In genomic region chr4:9015528-9016503, GRCm38 (mm10) we compare ENCODE assay signal across 9 mouse cellular contexts.
DNase-seq lines count a peak whose midpoint lies in the region; ATAC-seq and TF ChIP-seq lines count a peak whose summit lies in the region.
"Had no signal": no experiment of that assay in that cellular context is flagged by ENCODE, and none has a peak within 500 bp of the region (broad histone marks: within the 10 kb centered on the region; RNA-seq: fewer than 3 reads in every experiment).

No protein-coding gene starts in this region.

- intact Hi-C loops in gastrocnemius, adult 2 months (cut with DNase I): no loop called here

- ATAC-seq in liver, embryonic 12.5 days: peak; percentile 71

- TF ChIP-seq POLR2A in myocyte (IDR thresholded peaks at IDR 0.05; ENCODE audit: insufficient read length, low read depth): no peak

- H3K27me3 ChIP-seq in liver, embryonic 12.5 days (replicated peaks): no peaks in the 10 kb centered on the region
- H3K27me3 ChIP-seq in myocyte (ENCODE audit: control insufficient read depth, insufficient read depth, insufficient read length): no peaks in the 10 kb centered on the region

- H3K9me3 ChIP-seq in liver, embryonic 12.5 days (replicated peaks): no peaks in the 10 kb centered on the region
- H3K9me3 ChIP-seq: G1E had no signal

- H3K4me1 ChIP-seq in liver, embryonic 12.5 days: peaks cover 5% of the 10 kb centered on the region

- no peak overlapping the region for H3ac ChIP-seq in myocyte (ENCODE audit: control insufficient read depth, insufficient read length)

- WGBS in liver, embryonic 12.5 days (ENCODE audit: insufficient replicate concordance): 18% methylated on average over 14 of the region's 14 CpGs

- no peak overlapping the region for H3K9ac ChIP-seq in liver, embryonic 12.5 days

- peak overlapping the region; percentile 40 for H3K4me3 ChIP-seq in gastrocnemius, adult 2 months
- no peak overlapping the region for H3K4me3 ChIP-seq in liver, embryonic 12.5 days
- H3K4me3 ChIP-seq in myocyte: no peak overlapping the region

- no peak for TF ChIP-seq CTCF in gastrocnemius, adult 2 months (IDR thresholded peaks at IDR 0.05)

- no peaks in the 10 kb centered on the region for H3K36me3 ChIP-seq in liver, embryonic 12.5 days
- H3K36me3 ChIP-seq in myocyte (ENCODE audit: control insufficient read depth, insufficient read depth): no peaks in the 10 kb centered on the region
- H3K36me3 ChIP-seq: G1E had no signal

- H3K79me2 ChIP-seq in myocyte (ENCODE audit: control insufficient read depth, insufficient read depth): no peaks in the 10 kb centered on the region

- H3K27ac ChIP-seq in gastrocnemius, adult 2 months: peak overlapping the region; percentile 79
- H3K27ac ChIP-seq in liver, embryonic 12.5 days: peak overlapping the region; percentile 53; the same call in 1 of the 2 replicates

- H3K4me2 ChIP-seq in liver, embryonic 12.5 days: no peak overlapping the region
- H3K4me2 ChIP-seq in myocyte (ENCODE audit: low read depth): peak overlapping the region; percentile 27

- DNase-seq in gastrocnemius, adult 2 months: peak; percentile 46
- DNase-seq in gastrocnemius, postnatal 25 days: no peak
- DNase-seq in cerebellum, postnatal 10 days: peak; percentile 74 to 79
- DNase-seq in heart, postnatal 4 days: peak; percentile 51
- DNase-seq in spleen, adult 18-20 months: no peak
- no peak for DNase-seq in right cerebral cortex, postnatal 14 days

TF ChIP-seq in myocyte, 11 proteins besides CTCF, POLR2A, EP300 and RAD21:
- TF ChIP-seq MYOD1 (IDR thresholded peaks at IDR 0.05; ENCODE audit: control insufficient read depth in 1 of 3, insufficient read length in 2 of 3, low read depth in 2 of 3): no peak
- TF ChIP-seq MYOG (IDR thresholded peaks at IDR 0.05; ENCODE audit: control insufficient read depth in 1 of 3, insufficient read depth in 1 of 3, insufficient read length in 2 of 3, low read depth in 2 of 3): no peak
- TF ChIP-seq POLR2AphosphoS2 (IDR thresholded peaks at IDR 0.05; ENCODE audit: insufficient read length, low read depth): no peak
- no peak for TF ChIP-seq CEBPB (IDR thresholded peaks at IDR 0.05; ENCODE audit: insufficient read depth, poor library complexity, severe bottlenecking)
- TF ChIP-seq USF1 (IDR thresholded peaks at IDR 0.05; ENCODE audit: low read depth): no peak
- no peak for TF ChIP-seq TCF3 (IDR thresholded peaks at IDR 0.05; ENCODE audit: insufficient read length, low read depth)
- no peak for TF ChIP-seq MAX (IDR thresholded peaks at IDR 0.05; ENCODE audit: low read depth)

Comparison
In these comparisons a context has a peak if more than half of its experiments do, and no peak if none do; other contexts are left out.
1. DNase-seq: peak in gastrocnemius, adult 2 months (single experiment), cerebellum, postnatal 10 days (2 of 2) and heart, postnatal 4 days (single experiment); none in gastrocnemius, postnatal 25 days (single experiment), spleen, adult 18-20 months (0 of 2) and right cerebral cortex, postnatal 14 days (single experiment).